Mouse (Mus musculus) testis, adult 2 months (tissue): Measurements from ENCODE around the gene Vps51.

ENCODE experiments used
- CTCF ChIP-seq: fragments of 200-500 bp; IDR thresholded peaks from 2 replicates; pipeline ENCODE4 v1.5.1; 2012; ENCODE audit warnings: low read depth, mild to moderate bottlenecking, inconsistent platforms, low read length, moderate library complexity; ENCODE audit not compliant: control insufficient read depth, insufficient read depth, insufficient replicate concordance
- POLR2A ChIP-seq: fragments of 200-500 bp; IDR thresholded peaks from 2 replicates; pipeline ENCODE4 v1.6.1; 2012; ENCODE audit warnings: low read depth, mild to moderate bottlenecking, inconsistent platforms, low read length, moderate library complexity; ENCODE audit not compliant: control insufficient read depth

DNA sequence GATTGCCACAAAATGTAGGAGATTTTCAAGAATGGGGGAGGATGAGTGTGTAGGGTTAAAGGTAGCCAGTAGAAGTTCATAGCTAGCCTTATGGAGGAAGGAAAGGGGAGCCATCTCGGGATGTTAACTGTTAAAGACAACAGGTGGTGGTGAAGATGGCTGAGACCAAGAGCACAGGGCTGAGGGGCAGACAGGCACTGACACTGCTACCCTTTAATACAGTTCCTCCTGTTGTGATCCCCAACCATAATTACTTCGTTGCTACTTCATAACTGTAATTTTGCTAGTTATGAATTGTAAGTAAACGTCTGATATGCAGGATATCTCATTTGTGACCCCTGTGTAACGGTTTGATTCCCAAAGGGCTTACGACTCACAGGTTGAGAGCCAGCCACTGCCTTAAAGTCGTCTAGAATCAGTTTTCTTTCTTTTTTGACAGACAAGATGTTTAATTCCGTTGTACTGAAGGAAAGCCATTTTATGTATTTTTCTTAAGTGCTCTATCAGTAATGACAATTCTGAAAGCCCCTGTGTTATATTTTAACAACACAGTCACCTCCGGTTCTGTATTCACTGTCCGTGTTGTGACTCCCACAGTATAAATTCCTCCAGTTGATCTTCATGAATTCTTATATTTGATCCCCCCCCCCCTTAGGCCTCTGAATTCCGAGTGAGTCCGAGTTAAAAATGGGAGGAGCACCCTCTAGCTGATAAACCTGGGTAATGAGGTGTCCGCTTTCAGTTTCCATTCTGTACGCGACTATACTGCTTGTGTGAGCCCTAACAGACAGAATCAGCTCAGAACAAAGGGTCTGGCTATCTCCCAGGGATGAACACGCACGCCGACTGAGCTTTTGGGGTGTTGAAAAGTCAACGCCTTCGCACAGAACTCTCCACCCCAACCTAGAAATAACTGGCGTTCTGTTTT lies 31.4 kb downstream of the Vps51 start:
- no peak; the same call in 1 of the 2 replicates for TF ChIP-seq POLR2A
- TF ChIP-seq CTCF: no peak
